Mouse (Mus musculus) heart, embryonic 14.5 days (tissue): ENCODE data around the gene Brat1. TPM values are rescaled to one million over a fixed set of nuclear protein-coding genes. Genes with fewer than 3 reads are reported as not detected.
A peak's percentile ranks its signal among the peaks of the same experiment; 100 is the strongest.

ENCODE experiments used
- ATAC-seq: fragments of 200-750 bp; cut with Nextera tagmentation; 2 replicates; pipeline ENCODE4 v1.8.0; 2017; ENCODE audit warnings: low read depth, moderate TSS enrichment; ENCODE audit not compliant: insufficient number of reproducible peaks, insufficient read depth, low FRiP score
- H3K27ac ChIP-seq, 2 experiments: fragments of 200-500 bp in 1 of 2; fragments of 300-500 bp in 1 of 2; sonication (generic) in 1 of 2; replicated peaks in 1 of 2; 2 replicates each; pipeline ENCODE4 v1.5.1; 2012 to 2014; ENCODE audit warnings: low read depth in 2 of 2, low read length in 2 of 2, control low read depth in 1 of 2, mild to moderate bottlenecking in 1 of 2, mixed read lengths in 1 of 2; ENCODE audit not compliant: control insufficient read depth in 1 of 2, insufficient read depth in 1 of 2
- H3K27me3 ChIP-seq: fragments of 300-500 bp; sonication (generic); 2 replicates; pipeline ENCODE4 v1.6.1; 2014; ENCODE audit warnings: mild to moderate bottlenecking, low read length, control low read depth; ENCODE audit not compliant: control insufficient read depth, insufficient read depth
- H3K36me3 ChIP-seq: fragments of 300-500 bp; sonication (generic); 2 replicates; pipeline ENCODE4 v1.6.1; 2014; ENCODE audit warnings: mild to moderate bottlenecking, control low read depth, low read length, mixed read lengths; ENCODE audit not compliant: control insufficient read depth, insufficient read depth
- H3K4me1 ChIP-seq, 2 experiments: fragments of 200-500 bp in 1 of 2; fragments of 300-500 bp in 1 of 2; sonication (generic) in 1 of 2; 2 replicates each; pipeline ENCODE4 v1.6.1; 2012 to 2014; ENCODE audit warnings: low read length in 2 of 2, control low read depth in 1 of 2, mixed read lengths in 1 of 2; ENCODE audit not compliant: control insufficient read depth in 2 of 2, insufficient read depth in 2 of 2
- H3K4me2 ChIP-seq: fragments of 300-500 bp; sonication (generic); 2 replicates; pipeline ENCODE4 v1.6.1; 2014; ENCODE audit warnings: mild to moderate bottlenecking, low read length
- H3K4me3 ChIP-seq, 2 experiments: fragments of 200-500 bp in 1 of 2; fragments of 300-500 bp in 1 of 2; sonication (generic) in 1 of 2; 2 replicates each; pipeline ENCODE4 v1.5.1; 2012 to 2014; ENCODE audit warnings: low read length in 2 of 2, mild to moderate bottlenecking in 2 of 2, control low read depth in 1 of 2, low read depth in 1 of 2, moderate library complexity in 1 of 2; ENCODE audit not compliant: control insufficient read depth in 1 of 2, insufficient read depth in 1 of 2
- H3K9ac ChIP-seq: fragments of 300-500 bp; sonication (generic); 2 replicates; pipeline ENCODE4 v1.6.1; 2014; ENCODE audit warnings: mild to moderate bottlenecking, low read length
- H3K9me3 ChIP-seq: fragments of 300-500 bp; sonication (generic); 2 replicates; pipeline ENCODE4 v1.6.1; 2016; ENCODE audit warnings: low read length, control low read depth; ENCODE audit not compliant: control insufficient read depth
- WGBS: fragments of 180-500 bp; shearing (Covaris S2); extraction: QIAGEN DNeasy Blood & Tissue Kit; methylation state at CpG from one replicate; pipeline ENCODE4 v1.1.7; 2014; 5-methylcytosine and 5-hydroxymethylcytosine counted together
- polyA plus RNA-seq: library from polyadenylated mRNA; unstranded; fragments of >200 nt; fragmentation: Nextera tagmentation; extraction: Ambion mirVana; gene quantifications from 2 replicates; pipeline ENCODE4 v1.2.1, GENCODE M21; 2014

The Brat1 gene
- polyA plus RNA-seq, 1 experiment from 2014 or later: 9.4 TPM

- 56% methylated on average over 19 of the region's 19 CpGs for WGBS
- peak overlapping the region; percentile 68 to 75 for H3K27ac ChIP-seq
- H3K4me3 ChIP-seq: peak overlapping the region; percentile 82 to 98
- ATAC-seq: no peak
- H3K9me3 ChIP-seq: no peaks in the 10 kb centered on the region
- H3K36me3 ChIP-seq: peaks cover 10% of the 10 kb centered on the region; the same call in 1 of the 2 replicates
- peaks cover 16 to 29% of the 10 kb centered on the region in 2 experiments for H3K4me1 ChIP-seq
- no peaks in the 10 kb centered on the region for H3K27me3 ChIP-seq
- H3K4me2 ChIP-seq: peak overlapping the region; percentile 90
- peak overlapping the region; percentile 81 for H3K9ac ChIP-seq
Measured at GRCm38 (mm10) chr5:140702618-140703175, 2.1 kb upstream of the Brat1 start.

DNA sequence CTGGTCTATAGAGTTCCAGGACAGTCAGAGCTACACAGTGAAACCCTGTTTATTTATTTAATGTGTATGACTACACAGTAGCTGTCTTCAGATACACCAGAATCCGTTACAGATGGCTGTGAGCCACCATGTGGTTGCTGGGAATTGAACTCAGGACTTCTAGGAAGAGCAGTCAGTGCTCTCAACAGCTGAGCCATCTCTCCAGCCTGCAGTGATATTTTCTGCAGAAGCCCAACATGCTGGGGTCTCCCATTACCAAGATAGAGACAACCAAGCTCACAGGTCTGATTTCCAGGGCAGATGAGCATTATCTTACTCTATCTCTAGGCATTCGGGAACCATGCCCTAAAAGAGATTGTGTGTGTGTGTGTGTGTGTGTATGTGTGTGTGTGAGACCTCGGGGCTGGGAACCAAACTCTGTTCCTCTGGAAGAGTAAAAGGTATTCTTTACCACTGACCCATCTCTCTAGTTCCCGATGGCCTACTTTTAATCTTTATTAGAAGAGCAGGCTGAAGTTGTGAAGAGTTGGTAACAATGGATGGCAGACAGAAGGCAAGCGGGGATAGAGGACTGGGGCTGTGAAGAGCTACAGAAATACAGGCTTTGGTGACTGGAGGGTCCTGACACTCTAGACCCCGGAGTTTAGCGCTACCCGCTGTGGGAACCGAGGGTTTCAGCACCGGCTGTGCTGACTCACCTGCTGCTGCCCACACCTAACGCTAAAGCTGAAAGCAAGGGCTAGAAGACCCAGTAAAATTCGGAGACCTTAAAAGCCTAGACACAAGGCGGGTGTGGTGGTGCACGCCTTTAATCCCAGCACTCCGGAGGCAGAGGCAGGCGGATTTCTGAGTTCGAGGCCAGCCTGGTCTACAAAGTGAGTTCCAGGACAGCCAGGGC, 1.1 kb upstream of the Brat1 start:
- WGBS: 34% methylated on average over 16 of the region's 17 CpGs
- no peaks in the 10 kb centered on the region for H3K9me3 ChIP-seq
- H3K4me3 ChIP-seq: peak overlapping the region in 1 of 2 experiments; percentile 10; a peak in 2 of 4 replicates
- H3K4me1 ChIP-seq: peaks cover 16 to 29% of the 10 kb centered on the region in 2 experiments
- ATAC-seq: no peak
- H3K36me3 ChIP-seq: peaks cover 19% of the 10 kb centered on the region
- H3K4me2 ChIP-seq: peak overlapping the region; percentile 58
- H3K9ac ChIP-seq: peak overlapping the region; percentile 77
- H3K27me3 ChIP-seq: no peaks in the 10 kb centered on the region
- H3K27ac ChIP-seq: peak overlapping the region; percentile 92 to 98

- H3K4me1 ChIP-seq: peaks cover 12 to 29% of the 10 kb centered on the region in 2 experiments
- no peaks in the 10 kb centered on the region for H3K27me3 ChIP-seq
- H3K4me3 ChIP-seq: peak overlapping the region; percentile 65 to 69
- 50% methylated on average over 7 of the region's 7 CpGs for WGBS
- peaks cover 30% of the 10 kb centered on the region for H3K36me3 ChIP-seq
- H3K9ac ChIP-seq: peak overlapping the region; percentile 90
- no peak for ATAC-seq
- H3K4me2 ChIP-seq: peak overlapping the region; percentile 89
- peak overlapping the region; percentile 78 to 81 for H3K27ac ChIP-seq
- no peaks in the 10 kb centered on the region for H3K9me3 ChIP-seq
Measured at GRCm38 (mm10) chr5:140705501-140706171, 825 bp downstream of the Brat1 start.

DNA sequence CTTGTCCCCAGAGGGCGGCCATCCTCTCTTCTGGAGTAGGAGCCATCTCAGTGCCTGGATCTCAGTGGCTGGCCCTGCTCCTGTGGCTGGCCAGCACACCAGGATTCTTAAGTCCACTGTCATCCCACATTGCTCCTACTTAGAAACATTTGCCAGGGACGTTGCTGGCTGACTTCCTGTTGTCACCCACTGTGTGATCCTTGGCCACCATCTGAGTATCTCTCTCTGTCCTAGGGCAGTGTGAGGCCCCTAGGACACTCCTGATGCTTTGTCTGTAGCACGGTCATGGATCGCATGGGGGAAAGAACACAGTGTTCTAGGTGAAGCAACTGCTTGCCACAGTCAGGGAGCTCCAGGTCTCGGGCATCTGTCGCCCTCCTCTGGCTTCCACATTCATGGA, 5.5 kb downstream of the Brat1 start:
- Histone ChIP-seq H3K9ac (no peak overlapping the region), H3K36me3 (peaks cover 76% of the 10 kb centered on the region), H3K4me3 (no peak overlapping the region), H3K27ac (no peak overlapping the region), H3K27me3 (no peaks in the 10 kb centered on the region), H3K4me1 (peaks cover 0 to 8% of the 10 kb centered on the region in 2 experiments; a peak in 2 of 4 replicates), H3K9me3 (no peaks in the 10 kb centered on the region), H3K4me2 (no peak overlapping the region)
- 87% methylated on average over 6 of the region's 6 CpGs for WGBS
- no peak for ATAC-seq

DNA sequence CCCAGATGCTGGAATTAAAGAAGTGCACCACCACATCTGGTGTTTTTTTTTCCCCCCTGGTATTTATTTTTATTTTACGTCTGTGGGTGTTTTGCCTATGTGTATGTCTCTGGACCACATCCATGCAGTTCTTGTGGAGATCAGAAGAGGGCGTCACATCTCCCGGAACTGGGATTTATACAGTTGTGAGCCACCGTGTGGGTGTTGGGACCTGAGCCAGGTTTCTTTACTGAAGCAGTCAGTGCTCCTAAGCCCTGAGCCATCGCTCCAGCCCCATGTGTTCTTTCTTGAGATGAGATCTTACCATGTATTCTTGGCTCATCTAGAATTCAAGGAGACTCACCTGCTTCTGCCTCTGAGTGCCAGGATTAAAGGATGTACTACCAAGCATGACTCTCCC, 6.2 kb downstream of the Brat1 start:
- peaks cover 0 to under 1% of the 10 kb centered on the region in 2 experiments; a peak in 2 of 4 replicates for H3K4me1 ChIP-seq
- no peak overlapping the region for H3K4me3 ChIP-seq
- H3K27ac ChIP-seq: no peak overlapping the region
- H3K9me3 ChIP-seq: no peaks in the 10 kb centered on the region
- H3K27me3 ChIP-seq: no peaks in the 10 kb centered on the region
- no peak overlapping the region for H3K9ac ChIP-seq
- H3K4me2 ChIP-seq: no peak overlapping the region
- ATAC-seq: no peak
- H3K36me3 ChIP-seq: peaks cover 84% of the 10 kb centered on the region
- WGBS: 74% methylated on average over 5 of the region's 5 CpGs

GRCm38 (mm10) chr5:140720773-140721172, 16.0 kb downstream of the Brat1 start:
- no peak for ATAC-seq
- Histone ChIP-seq H3K27me3 (0 out of 2 replicates have a peak, but pooled peaks cover 7% of the 10 kb centered on the region), H3K4me1 (no peaks in the 10 kb centered on the region), H3K27ac (no peak overlapping the region), H3K9ac (no peak overlapping the region), H3K4me3 (no peak overlapping the region), H3K36me3 (peaks cover 44% of the 10 kb centered on the region), H3K4me2 (no peak overlapping the region), H3K9me3 (peaks cover 4% of the 10 kb centered on the region; the same call in 1 of the 2 replicates)
- WGBS: 74% methylated on average over 7 of the region's 7 CpGs

DNA sequence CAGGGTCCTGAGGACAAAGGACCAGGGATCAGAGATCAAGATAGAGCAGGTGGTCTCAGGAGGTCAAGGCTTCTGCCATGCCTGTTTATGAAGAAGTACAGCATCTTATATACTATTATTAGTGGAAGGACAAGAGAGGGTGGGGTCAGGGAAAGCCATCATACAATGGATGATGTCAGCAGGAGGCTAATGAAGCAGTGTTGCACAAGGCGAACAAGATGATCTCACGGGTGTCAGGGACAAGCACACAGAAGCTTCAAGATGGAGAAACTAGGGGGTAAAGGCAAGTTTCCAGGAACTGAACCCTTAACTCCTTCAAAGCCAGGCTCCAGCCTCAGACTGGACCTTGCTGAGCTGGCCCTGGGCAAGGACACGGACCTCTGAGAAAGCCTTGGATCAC, 17.3 kb downstream of the Brat1 start:
- H3K4me2 ChIP-seq: no peak overlapping the region
- H3K4me1 ChIP-seq: no peaks in the 10 kb centered on the region
- no peak for ATAC-seq
- H3K27ac ChIP-seq: no peak overlapping the region
- H3K36me3 ChIP-seq: peaks cover 31% of the 10 kb centered on the region
- 67% methylated on average over 3 of the region's 3 CpGs for WGBS
- H3K9me3 ChIP-seq: peaks cover 4% of the 10 kb centered on the region; the same call in 1 of the 2 replicates
- H3K27me3 ChIP-seq: 0 out of 2 replicates have a peak, but pooled peaks cover 7% of the 10 kb centered on the region
- no peak overlapping the region for H3K9ac ChIP-seq
- H3K4me3 ChIP-seq: no peak overlapping the region
